Mouse (Mus musculus) retina, adult 2 months (tissue): ENCODE results near the gene Mphosph9.
"Not testable (repeated sequence)": the region's sequence is repeated elsewhere in the genome, so short reads cannot be mapped to it uniquely, and the experiment has no call there.

ENCODE experiments used
- DNase-seq: peaks from one replicate; pipeline ENCODE4 v3.0.0-alpha.2; 2012; ENCODE audit warnings: low read depth, low spot score

Gene Mphosph9

DNA sequence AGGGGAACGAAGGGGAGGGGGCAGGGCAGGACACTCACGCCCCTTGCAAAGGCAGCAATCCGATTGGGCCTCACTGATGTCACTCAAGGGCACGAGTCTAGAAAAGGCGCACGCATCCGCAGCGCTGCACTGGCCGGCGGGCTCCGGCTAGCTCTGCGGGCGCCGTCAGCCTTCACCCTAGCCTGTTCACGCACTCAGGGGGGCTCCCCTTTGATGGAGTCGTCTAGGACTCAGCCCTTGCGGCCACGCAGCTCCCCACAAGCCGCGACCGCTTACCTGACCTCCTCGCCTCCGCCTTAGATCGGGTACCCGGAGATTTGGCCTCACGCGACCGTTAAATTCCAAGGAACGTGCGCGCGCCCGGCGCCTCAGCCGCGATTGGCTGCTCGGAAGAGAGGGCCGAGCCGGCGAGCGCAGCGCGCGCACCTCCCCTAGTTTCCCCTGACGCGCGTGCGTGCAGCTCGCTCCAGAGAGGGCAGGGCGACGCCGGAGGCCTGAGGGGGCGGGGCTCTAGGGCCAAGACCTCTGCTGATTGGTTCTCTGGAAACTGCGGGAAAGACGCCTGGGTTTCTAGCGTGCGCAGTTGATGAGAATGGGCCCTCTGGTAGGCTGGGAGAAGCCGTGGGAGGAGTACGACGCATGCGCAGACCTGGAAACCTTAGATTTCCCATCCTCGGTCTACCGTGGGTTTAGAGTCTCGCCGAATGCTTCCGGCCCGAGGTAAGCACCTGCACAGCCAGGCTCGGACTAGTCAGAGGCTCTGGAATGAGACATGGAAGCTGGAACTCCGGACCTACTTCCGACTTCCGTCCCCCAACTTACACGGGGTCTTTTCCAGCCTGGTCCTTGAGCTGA lies at the start of gene Mphosph9, which contains the start of gene 2810006K23Rik:
TSS of gene Mphosph9 (minus strand) at position 463 of the 855 bp plus-strand sequence.
TSS of gene 2810006K23Rik (plus strand) at position 580 of the 855 bp plus-strand sequence.
- DNase-seq, result peak; percentile 99

DNA sequence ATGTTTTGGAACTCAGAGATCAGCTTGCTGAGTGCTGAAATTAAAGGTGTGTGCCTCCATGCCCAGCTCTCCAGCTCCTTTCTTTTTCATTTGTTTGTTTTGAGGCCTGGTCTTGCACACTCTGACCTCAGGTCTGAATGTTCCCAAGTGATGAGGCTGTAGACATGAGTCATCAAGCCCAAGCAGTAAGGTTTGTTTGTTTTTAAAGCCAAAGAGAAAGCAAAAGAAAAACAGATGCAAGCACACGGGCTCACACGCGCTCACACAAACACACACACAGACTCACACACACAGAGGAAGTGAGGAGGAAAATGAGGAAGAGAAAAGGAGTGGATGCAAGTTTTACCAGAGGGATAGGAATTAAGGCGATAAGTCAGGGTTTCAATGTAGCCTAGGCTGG lies 49.4 kb upstream of the Mphosph9 start:
- DNase-seq, result no peak

DNA sequence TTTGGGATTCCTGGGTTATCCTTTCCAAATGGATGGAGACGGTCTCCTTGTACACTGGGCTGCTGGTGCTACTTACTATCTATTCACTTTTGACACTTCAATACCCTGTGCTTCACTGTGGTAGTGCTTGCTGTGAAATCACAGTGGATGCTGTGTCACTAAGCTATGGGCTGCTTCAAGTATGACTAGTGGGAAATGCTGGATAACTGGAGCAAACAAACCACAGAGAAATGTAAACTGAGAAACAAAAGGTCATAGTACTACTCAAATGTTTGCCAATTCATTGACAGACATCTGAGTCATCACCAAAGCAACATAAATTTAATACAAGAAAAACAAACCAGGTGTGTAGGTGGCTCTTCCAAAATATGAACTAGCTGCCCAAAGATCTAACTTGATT lies 48.6 kb upstream of the Mphosph9 start:
- DNase-seq, result no peak

GRCm38 (mm10) chr5:124374298-124374697 lies 46.5 kb upstream of the Mphosph9 start:
- no peak for DNase-seq

DNA sequence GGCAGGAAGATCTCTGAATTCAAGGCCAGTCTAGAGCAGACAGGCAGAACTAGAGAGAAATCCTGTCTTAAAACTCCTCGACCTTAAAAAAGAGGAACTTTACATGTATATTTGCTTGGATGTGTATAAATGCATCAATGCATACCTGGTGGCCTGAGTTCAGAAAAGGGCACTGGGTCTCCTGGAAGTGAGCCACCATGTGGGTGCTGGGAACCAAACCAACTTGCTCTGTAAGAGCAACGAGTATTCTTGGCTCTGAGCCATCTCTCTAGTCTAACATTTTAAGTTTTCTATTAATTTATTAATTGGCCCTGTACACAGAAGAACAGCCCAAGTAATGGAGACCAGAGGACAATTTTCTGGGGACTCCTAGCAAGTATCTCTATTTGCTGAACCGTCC lies 38.9 kb upstream of the Mphosph9 start:
- DNase-seq, result no peak

GRCm38 (mm10) chr5:124365754-124366153 lies 38.0 kb upstream of the Mphosph9 start:
- no peak for DNase-seq

DNA sequence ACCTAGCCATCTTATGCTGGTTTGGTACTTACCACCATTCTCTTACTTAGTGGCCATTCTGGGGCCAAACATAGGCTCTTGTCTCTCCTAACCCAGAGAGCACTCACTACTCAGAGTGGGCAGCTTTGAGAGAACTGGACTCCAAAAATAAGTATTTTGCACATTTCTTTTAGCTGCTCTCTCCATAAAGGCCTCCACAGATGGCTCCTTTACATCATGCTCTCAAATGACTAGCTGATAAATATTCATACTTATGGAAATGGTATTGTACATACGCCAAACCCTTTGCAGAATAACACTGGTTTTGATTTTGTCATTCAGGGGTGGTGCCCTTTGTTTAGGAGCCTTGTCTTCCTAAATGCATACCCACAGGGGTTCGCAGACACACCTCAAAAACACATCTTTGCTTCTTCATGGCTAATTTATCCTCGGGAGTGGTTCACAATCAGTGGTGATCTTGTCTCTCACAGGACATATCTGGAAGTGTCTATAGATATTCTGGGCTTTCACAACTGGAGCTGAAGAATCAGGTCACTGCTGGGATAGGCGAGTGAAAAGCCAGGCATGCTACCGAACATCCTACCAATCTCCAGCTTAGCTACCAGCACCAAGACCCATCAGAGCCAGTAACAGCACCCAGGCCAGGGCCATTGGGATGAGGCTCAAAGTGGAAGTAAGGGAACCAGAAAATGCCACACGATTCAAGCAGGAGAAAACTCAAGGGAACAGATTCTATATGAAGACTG lies 36.6 kb upstream of the Mphosph9 start:
- DNase-seq, result no peak

DNA sequence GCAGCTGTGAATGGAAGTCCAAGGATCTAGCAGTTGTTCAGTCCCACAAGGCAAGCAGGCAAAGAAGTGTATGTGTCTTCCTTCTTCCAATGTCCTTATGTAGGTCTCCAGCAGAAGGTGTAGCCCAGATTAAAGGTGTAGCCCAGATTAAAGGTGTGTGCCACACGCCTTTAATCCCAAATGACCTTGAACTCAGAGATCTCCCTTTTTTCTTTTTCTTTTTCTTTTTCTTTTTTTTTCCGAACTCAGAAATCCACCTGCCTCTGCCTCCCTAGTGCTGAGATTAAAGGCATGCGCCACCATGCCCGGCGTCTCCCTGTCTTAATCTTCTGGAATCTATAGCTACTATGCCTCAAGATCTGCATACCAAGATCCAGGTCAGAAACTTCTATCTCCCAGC lies 35.2 kb upstream of the Mphosph9 start, which contains the start of gene Cdk2ap1:
TSS of gene Cdk2ap1 (minus strand) at position 101 of the 400 bp plus-strand sequence.
- DNase-seq, result not testable (repeated sequence)

- DNase-seq, result no peak
Measured at GRCm38 (mm10) chr5:124359641-124360040, 31.9 kb upstream of the Mphosph9 start.

DNA sequence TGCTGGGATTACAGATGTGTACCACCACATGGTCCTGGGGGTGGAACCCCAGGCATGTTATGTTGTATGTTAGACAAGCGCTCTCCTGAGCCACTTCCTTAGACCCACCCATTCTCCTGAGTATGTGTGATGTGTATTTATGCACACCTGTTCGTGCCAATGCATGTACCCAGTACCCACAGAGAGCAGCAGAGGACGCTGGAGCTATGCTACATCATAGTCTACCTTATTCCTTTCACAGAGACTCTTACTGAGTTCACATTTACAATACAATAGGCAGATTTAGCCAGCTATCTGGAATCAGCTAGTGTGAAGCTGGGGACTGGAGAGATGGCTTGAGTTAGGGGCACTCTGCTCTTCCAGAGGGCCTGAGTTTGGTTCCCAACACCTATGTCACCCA lies 28.9 kb upstream of the Mphosph9 start:
- DNase-seq, result no peak

GRCm38 (mm10) chr5:124355425-124355959 lies 27.7 kb upstream of the Mphosph9 start:
- no peak for DNase-seq

- DNase-seq, result no peak
Measured at GRCm38 (mm10) chr5:124354574-124355424, 27.0 kb upstream of the Mphosph9 start.

- DNase-seq, result no peak
Measured at GRCm38 (mm10) chr5:124353726-124354547, 26.2 kb upstream of the Mphosph9 start.

- DNase-seq, result no peak
Measured at GRCm38 (mm10) chr5:124353011-124353725, 25.4 kb upstream of the Mphosph9 start.

DNA sequence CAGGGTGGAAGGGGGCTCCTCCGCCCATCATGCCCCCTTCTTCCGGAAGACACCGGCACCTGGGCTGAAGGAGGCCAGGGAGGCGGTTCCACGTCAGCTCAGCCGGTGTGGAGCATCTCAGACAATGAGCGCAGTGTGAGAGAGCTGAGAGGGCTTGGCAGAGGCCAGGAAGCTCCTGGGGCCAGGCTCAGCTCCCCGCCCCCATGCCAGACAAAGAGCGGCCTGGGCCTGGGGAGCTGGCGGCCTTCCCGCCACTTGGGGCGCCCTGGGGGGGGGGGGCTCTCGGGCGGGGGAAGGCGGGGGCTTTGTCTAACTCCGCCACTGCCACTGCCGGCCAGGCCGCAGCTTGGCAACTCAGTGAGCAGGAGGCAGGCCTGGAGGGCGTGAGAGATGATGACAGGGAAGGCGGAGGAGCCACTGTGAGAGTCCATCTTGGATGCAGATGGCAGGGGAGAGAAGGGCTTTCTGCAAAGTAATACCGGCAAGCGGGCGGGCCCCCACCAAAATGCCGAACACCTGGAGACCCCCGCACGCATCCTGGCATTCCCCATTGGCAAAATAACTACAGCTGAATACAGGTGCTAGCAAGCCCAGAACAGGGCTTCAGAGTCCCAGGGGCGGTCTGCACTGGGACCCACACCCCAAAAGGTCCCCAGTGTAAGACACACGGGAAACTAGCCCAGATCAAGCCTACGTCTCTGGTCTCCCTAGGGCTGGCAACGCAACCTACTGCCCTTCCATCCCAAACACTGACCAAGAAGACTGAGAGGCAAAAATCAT lies 24.6 kb upstream of the Mphosph9 start:
- no peak for DNase-seq

DNA sequence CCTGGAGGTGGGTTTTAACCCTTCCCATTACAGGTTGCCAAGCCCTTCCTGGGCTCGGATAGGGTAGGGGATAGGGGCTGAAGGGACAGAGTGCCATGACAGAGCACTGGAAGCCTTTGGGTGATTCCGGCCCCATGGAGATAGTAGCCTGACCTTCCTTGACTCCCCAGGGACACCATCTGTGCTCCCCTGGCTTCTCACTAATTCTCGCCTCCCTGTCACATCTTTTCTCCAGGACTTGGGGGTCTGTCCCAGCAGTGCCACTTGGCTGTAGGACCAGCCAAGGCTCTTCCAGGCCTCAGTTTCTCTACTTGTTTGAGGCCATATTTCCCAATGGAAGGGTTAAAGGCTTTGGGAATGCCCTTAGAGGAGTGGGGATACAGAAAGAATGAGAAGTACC lies 23.8 kb upstream of the Mphosph9 start:
- DNase-seq, result no peak

DNA sequence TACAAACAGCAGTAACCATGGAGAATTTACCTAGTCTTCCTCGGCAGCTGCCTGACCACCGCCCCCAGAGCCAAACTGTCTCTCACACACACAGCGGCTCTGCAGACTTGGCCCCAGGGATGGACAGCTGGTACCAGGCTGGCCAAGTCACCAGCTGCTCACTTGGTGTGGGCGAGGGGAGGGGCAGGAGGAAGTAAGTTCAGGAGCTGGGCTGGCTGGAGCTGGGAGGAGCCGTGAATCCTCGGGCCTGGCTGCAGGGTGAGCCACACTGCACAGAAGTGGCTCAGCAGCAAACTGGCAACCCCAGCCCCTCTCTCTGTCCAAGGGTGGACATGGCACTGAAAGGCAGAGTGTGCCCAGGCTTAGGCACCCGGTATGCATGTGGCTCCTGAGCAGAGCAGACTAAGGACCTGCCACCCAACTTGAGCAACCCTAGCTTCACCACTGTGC lies 23.4 kb upstream of the Mphosph9 start:
- no peak for DNase-seq

DNA sequence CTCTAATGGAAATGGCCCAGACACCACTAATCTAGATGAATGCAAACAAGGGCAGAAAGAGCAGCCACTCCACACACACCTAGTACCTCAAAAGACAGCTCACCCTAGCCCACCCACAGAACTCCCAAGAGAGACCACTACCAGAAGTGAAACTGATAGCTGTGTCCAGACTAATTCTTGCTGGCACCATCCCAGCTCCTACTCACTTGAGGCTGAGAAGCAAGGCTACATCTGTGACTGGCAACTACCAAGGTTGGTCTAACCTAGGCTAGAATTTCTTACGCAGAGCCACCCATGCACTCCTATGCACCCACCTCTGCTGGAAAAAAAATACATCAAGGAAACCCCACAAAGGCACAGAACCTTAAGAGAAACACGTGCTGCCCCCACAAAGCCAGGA lies 22.6 kb upstream of the Mphosph9 start:
- no peak for DNase-seq

DNA sequence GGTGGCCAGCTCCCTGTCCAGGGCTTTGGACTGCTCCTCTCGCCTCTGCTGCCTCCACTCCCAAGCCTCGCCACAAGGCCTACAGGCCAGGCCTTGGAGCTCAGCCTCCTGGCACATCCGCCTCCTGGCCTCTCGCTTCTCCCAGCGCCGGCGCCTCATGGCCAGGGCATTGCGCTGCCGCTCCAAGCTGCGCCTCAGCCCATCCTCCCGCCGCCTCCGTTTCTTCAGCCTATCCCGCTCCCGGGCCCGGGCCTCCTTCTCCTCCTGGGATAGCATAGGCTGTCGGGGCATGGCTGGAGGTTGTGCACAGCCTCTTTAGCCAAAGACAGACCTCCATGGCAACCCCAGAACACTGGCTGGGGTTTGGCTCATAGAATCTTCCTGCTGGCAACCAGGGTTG lies 21.4 kb upstream of the Mphosph9 start:
- no peak for DNase-seq
